Mouse (Mus musculus) lung, postnatal 0 days (tissue): ENCODE measurements around the gene Grin2a.

ENCODE experiments used
- CTCF ChIP-seq: IDR thresholded peaks from 2 replicates; pipeline ENCODE4 v1.5.1; 2016; ENCODE audit warnings: antibody characterized with exemption, mild to moderate bottlenecking
- EP300 ChIP-seq: IDR thresholded peaks from 2 replicates; pipeline ENCODE4 v1.6.1; 2016; ENCODE audit warnings: antibody characterized with exemption, mild to moderate bottlenecking, control low read depth

GRCm38 (mm10) chr16:9823686-9824085 lies 171.7 kb downstream of the Grin2a start:
- TF ChIP-seq CTCF (no peak), EP300 (no peak)
